Mouse (Mus musculus): Measurements from ENCODE around the gene H2al1c. TPM values are rescaled to one million over a fixed set of nuclear protein-coding genes. Genes with fewer than 3 reads are reported as not detected.

Gene H2al1c
- polyA plus RNA-seq, 3 experiments from 2014 or later: not detected

Other genes with a start within 250 kb of the H2al1c start
- not detected for gene H2al1a, start 6.4 kb upstream of the H2al1c start, polyA plus RNA-seq (2017; shearing (Covaris generic))
- not detected for gene H2al1b, start 3.2 kb upstream of the H2al1c start, polyA plus RNA-seq (2017; shearing (Covaris generic))
- not detected for gene H2al1d, start 3.2 kb downstream of the H2al1c start, polyA plus RNA-seq (2017; shearing (Covaris generic))
- gene H2al1e, start 6.3 kb downstream of the H2al1c start, polyA plus RNA-seq (2017; shearing (Covaris generic)): not detected
- gene H2al1f, start 9.5 kb downstream of the H2al1c start, polyA plus RNA-seq (2017; shearing (Covaris generic)): not detected
- not detected for gene H2al1g, start 12.6 kb downstream of the H2al1c start, polyA plus RNA-seq (2017; shearing (Covaris generic))
- gene H2al1h, start 15.8 kb downstream of the H2al1c start, polyA plus RNA-seq (2017; shearing (Covaris generic)): not detected
- not detected for gene H2al1i, start 19.0 kb downstream of the H2al1c start, polyA plus RNA-seq (2017; shearing (Covaris generic))
- gene H2al1j, start 22.2 kb downstream of the H2al1c start, polyA plus RNA-seq (2017; shearing (Covaris generic)): not detected